Mouse (Mus musculus) kidney, postnatal 0 days (tissue): ENCODE measurements at regions not wholly inside any gene's neighbourhood (a gene's known extent, or its start where the extent isn't known, plus 50 kb on each side); places are given as distances from the start of the nearest gene placed in this dataset.

ENCODE experiments used
- ATAC-seq: fragments of 200-750 bp; cut with Nextera tagmentation; replicated peaks from 2 replicates; pipeline ENCODE4 v1.8.0; 2017; ENCODE audit warnings: low read depth, moderate number of reproducible peaks, moderate TSS enrichment, moderate library complexity; ENCODE audit not compliant: low FRiP score
- DNase-seq: peaks from one replicate; pipeline ENCODE4 v3.0.0-alpha.2; 2016; ENCODE audit warnings: low spot score
- H3K27ac ChIP-seq: fragments of 300-500 bp; sonication (generic); 2 replicates; pipeline ENCODE4 v1.5.1; 2014; ENCODE audit warnings: mild to moderate bottlenecking
- H3K27me3 ChIP-seq: fragments of 300-500 bp; sonication (generic); 2 replicates; pipeline ENCODE4 v1.6.1; 2014; ENCODE audit warnings: low read length, mixed read lengths; ENCODE audit not compliant: insufficient read depth
- H3K36me3 ChIP-seq: fragments of 300-500 bp; sonication (generic); 2 replicates; pipeline ENCODE4 v1.6.1; 2014; ENCODE audit warnings: low read length, mixed read lengths; ENCODE audit not compliant: insufficient read depth
- H3K4me1 ChIP-seq: fragments of 300-500 bp; sonication (generic); replicated peaks from 2 replicates; pipeline ENCODE4 v1.6.1; 2014; ENCODE audit warnings: antibody characterized with exemption, low read length, mixed read lengths; ENCODE audit not compliant: insufficient read depth
- H3K4me2 ChIP-seq: fragments of 300-500 bp; sonication (generic); 2 replicates; pipeline ENCODE4 v1.6.1; 2014; ENCODE audit warnings: mild to moderate bottlenecking, low read length, moderate library complexity, mixed read lengths
- H3K4me3 ChIP-seq: fragments of 300-500 bp; sonication (generic); replicated peaks from 2 replicates; pipeline ENCODE4 v1.5.1; 2014; ENCODE audit warnings: low read depth, low read length
- H3K9ac ChIP-seq: fragments of 300-500 bp; sonication (generic); 2 replicates; pipeline ENCODE4 v1.6.1; 2014; ENCODE audit warnings: low read depth, low read length
- H3K9me3 ChIP-seq: fragments of 300-500 bp; sonication (generic); replicated peaks from 2 replicates; pipeline ENCODE4 v1.6.1; 2016; ENCODE audit warnings: low read length, inconsistent platforms, mixed read lengths
- CTCF ChIP-seq: IDR thresholded peaks from 2 replicates; pipeline ENCODE4 v1.5.1; 2016; ENCODE audit warnings: antibody characterized with exemption, low read depth, mild to moderate bottlenecking, moderate library complexity
- WGBS: fragments of 180-500 bp; shearing (Covaris S2); extraction: QIAGEN DNeasy Blood & Tissue Kit; methylation state at CpG from one replicate; pipeline ENCODE4 v1.1.7; 2014; 5-methylcytosine and 5-hydroxymethylcytosine counted together

GRCm38 (mm10) chr10:99450714-99451625 is 187.9 kb downstream of the Dusp6 start:
- Histone ChIP-seq H3K4me2 (no peak overlapping the region), H3K36me3 (no peaks in the 10 kb centered on the region), H3K4me3 (no peak overlapping the region), H3K27ac (no peak overlapping the region), H3K27me3 (no peaks in the 10 kb centered on the region), H3K4me1 (peaks cover 14% of the 10 kb centered on the region; the same call in 1 of the 2 replicates), H3K9ac (no peak overlapping the region), H3K9me3 (no peaks in the 10 kb centered on the region)
- TF ChIP-seq CTCF, result no peak
- 40% methylated on average over 9 of the region's 9 CpGs for WGBS
- DNase-seq (no peak), ATAC-seq (no peak)

- no peak overlapping the region for H3K4me3 ChIP-seq
- WGBS, result 10% methylated on average over 10 of the region's 10 CpGs
- H3K36me3 ChIP-seq, result no peaks in the 10 kb centered on the region
- ATAC-seq (peak; percentile 85), DNase-seq (peak; percentile 86)
- no peaks in the 10 kb centered on the region for H3K27me3 ChIP-seq
- H3K9ac ChIP-seq, result no peak overlapping the region
- H3K4me1 ChIP-seq, result peaks cover 14% of the 10 kb centered on the region; the same call in 1 of the 2 replicates
- no peak overlapping the region; the same call in 1 of the 2 replicates for H3K4me2 ChIP-seq
- H3K27ac ChIP-seq, result 0 out of 2 replicates have a peak overlapping the region, but pooled peaks have one; percentile 10
- TF ChIP-seq CTCF, result no peak
- no peaks in the 10 kb centered on the region for H3K9me3 ChIP-seq
Observed at GRCm38 (mm10) chr10:99451639-99452417, 188.8 kb downstream of the Dusp6 start.

- DNase-seq, result no peak
- 85% methylated on average over 5 of the region's 5 CpGs for WGBS
- Histone ChIP-seq H3K9me3 (no peaks in the 10 kb centered on the region), H3K4me3 (no peak overlapping the region), H3K36me3 (no peaks in the 10 kb centered on the region), H3K4me2 (no peak overlapping the region), H3K27ac (no peak overlapping the region), H3K4me1 (peaks cover 10% of the 10 kb centered on the region; the same call in 1 of the 2 replicates), H3K9ac (no peak overlapping the region), H3K27me3 (no peaks in the 10 kb centered on the region)
- no peak for ATAC-seq
- no peak for TF ChIP-seq CTCF
Observed at GRCm38 (mm10) chr10:99456180-99456579, 193.1 kb downstream of the Dusp6 start.

- no peak for TF ChIP-seq CTCF
- H3K27ac ChIP-seq, result no peak overlapping the region
- H3K36me3 ChIP-seq, result no peaks in the 10 kb centered on the region
- WGBS, result 60% methylated on average over 3 of the region's 3 CpGs
- DNase-seq (peak; percentile 62), ATAC-seq (no peak)
- H3K4me2 ChIP-seq, result no peak overlapping the region
- H3K4me1 ChIP-seq, result peaks cover 3% of the 10 kb centered on the region; the same call in 1 of the 2 replicates
- H3K9me3 ChIP-seq, result no peaks in the 10 kb centered on the region
- H3K9ac ChIP-seq, result no peak overlapping the region
- no peak overlapping the region for H3K4me3 ChIP-seq
- no peaks in the 10 kb centered on the region for H3K27me3 ChIP-seq
Observed at GRCm38 (mm10) chr10:99458047-99458446, 195.0 kb downstream of the Dusp6 start.

- H3K36me3 ChIP-seq, result no peaks in the 10 kb centered on the region
- 65% methylated on average over 9 of the region's 9 CpGs for whole genome bisulfite sequencing
- peaks cover 3% of the 10 kb centered on the region; the same call in 1 of the 2 replicates for H3K4me1 ChIP-seq
- no peaks in the 10 kb centered on the region for H3K9me3 ChIP-seq
- DNase-seq, result no peak
- no peak overlapping the region for H3K9ac ChIP-seq
- no peak for TF ChIP-seq CTCF
- no peak overlapping the region for H3K4me2 ChIP-seq
- no peak overlapping the region for H3K27ac ChIP-seq
- H3K4me3 ChIP-seq, result no peak overlapping the region
- ATAC-seq, result no peak
- H3K27me3 ChIP-seq, result no peaks in the 10 kb centered on the region
Observed at GRCm38 (mm10) chr10:99459171-99459660, 196.2 kb downstream of the Dusp6 start.

GRCm38 (mm10) chr10:99459823-99460361 is 196.9 kb downstream of the Dusp6 start:
- H3K4me1 ChIP-seq, result peaks cover 3% of the 10 kb centered on the region; the same call in 1 of the 2 replicates
- WGBS, result 37% methylated on average over 10 of the region's 10 CpGs
- no peaks in the 10 kb centered on the region for H3K36me3 ChIP-seq
- ATAC-seq (peak; percentile 55; the same call in 1 of the 2 replicates), DNase-seq (peak; percentile 70)
- H3K27ac ChIP-seq, result no peak overlapping the region
- H3K4me2 ChIP-seq, result no peak overlapping the region
- peak; percentile 82 for TF ChIP-seq CTCF
- no peaks in the 10 kb centered on the region for H3K9me3 ChIP-seq
- H3K27me3 ChIP-seq, result no peaks in the 10 kb centered on the region
- no peak overlapping the region for H3K4me3 ChIP-seq
- H3K9ac ChIP-seq, result no peak overlapping the region
